Mouse (Mus musculus) adrenal gland, postnatal 14 days (tissue): ENCODE results near the gene Clgn. TPM values are rescaled to one million over a fixed set of nuclear protein-coding genes. Genes with fewer than 3 reads are reported as not detected.

ENCODE experiments used
- DNase-seq: peaks from one replicate; pipeline ENCODE4 v3.0.0; 2021; ENCODE audit warnings: mixed read lengths
- long read RNA-seq, 2 experiments: library from polyadenylated mRNA; stranded (forward); transcript quantifications; one replicate each; pipeline ENCODE4 v2.0.0; 2021
- total RNA-seq: library from RNA; stranded (reverse); gene quantifications from 2 replicates; pipeline ENCODE4 v1.2.3, GENCODE M21; 2021

Gene Clgn
- total RNA-seq: 0.15 and 0.94 TPM in 2 replicates
- long read RNA-seq, experiment 1: 0 reads
- long read RNA-seq, experiment 2: 0 reads

DNA sequence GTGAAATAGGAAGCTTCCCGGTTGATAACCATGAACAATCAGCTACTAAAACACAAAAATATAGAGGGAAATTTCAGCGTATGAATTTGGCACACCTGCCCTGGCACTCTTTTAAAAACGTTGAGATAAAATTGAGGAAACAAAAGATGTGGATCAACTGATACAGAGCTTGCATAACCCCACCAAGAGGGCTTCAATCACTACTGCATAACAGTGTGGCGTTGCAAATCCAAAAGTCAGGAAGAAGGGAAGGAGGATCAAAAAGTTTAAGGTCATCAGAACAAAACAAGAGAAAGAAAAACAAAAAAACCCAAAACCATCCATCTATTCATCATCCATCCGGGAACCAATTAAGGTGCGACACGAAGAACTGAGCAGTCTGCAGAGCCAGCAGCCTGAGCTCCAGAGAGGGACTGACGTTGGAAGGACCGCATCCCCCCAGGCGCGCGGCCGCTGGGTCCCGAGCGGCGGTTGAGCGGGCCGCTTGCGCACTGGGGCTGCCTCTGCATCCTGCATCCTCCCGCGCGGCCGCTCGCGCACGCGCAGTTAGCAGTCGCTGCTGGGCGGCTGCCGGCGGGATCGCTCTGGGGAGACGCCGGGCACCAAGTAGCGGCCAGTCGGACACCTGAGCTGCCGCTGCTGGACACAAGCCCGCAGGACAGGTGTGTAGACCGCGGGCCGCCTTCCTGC, at the start of gene Clgn:
TSS of gene Clgn (plus strand) at position 552 of the 690 bp plus-strand sequence.
- peak; percentile 72 for DNase-seq

DNA sequence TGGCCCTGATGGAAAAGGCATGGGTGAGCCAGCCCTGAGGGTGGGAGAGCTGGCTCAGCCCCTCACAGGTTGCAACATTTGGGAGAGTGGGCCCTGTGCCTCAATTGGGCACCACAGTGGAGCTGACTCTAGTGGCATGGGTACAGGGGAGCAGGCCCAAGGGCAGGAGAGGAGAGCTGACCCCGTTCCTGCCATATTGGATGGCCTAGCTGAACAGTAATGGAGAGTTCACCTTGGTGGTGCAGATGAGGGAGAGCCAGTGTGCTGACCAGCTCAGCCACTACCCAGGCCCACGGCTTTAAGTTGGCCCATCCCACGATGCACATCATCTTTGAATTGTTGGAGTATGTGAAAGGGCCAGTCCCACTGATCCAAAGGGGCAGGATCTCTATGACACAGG, 47.6 kb upstream of the Clgn start:
- DNase-seq: no peak

DNA sequence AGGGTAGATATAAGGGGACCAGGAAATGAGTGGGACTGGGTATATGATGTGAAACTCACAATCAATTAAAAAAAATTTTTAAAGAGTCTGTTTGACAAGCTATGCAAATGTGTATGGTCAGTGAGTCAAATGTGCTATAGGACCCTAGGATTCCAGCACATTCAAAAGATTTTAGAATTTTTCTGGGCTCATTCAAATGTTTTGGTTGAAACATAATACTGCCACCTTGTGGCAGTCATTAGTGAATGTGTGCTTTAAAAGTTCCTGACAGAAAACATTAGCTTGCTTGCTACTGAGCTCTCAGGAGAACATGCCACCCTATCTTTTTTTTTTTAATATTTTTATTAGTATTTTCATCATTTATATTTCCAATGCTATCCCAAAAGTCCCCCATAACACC, 47.0 kb upstream of the Clgn start:
- DNase-seq: no peak

DNA sequence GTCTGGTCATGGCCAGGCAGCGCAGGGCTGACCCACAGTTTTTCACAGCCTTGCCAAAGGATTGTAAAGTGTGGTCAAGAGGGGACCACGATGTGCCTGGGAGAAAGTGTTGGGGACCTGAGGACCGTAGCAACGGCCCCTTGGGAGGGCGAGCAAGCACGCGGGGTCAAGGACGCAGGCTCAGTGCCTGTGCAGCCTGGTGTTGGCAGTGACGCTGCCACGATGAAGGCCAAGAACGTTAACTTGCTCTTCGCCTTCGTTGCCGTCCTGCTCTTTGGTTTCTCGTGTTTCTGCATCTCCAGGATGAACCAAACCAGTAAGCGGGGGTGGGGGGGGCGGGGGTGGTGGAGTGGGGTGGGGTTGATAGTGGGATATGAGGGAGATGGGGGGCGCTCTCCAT, 41.4 kb upstream of the Clgn start, which contains the start of gene Mgat4d:
TSS of gene Mgat4d (plus strand) at position 209 of the 400 bp plus-strand sequence.
- no peak for DNase-seq

DNA sequence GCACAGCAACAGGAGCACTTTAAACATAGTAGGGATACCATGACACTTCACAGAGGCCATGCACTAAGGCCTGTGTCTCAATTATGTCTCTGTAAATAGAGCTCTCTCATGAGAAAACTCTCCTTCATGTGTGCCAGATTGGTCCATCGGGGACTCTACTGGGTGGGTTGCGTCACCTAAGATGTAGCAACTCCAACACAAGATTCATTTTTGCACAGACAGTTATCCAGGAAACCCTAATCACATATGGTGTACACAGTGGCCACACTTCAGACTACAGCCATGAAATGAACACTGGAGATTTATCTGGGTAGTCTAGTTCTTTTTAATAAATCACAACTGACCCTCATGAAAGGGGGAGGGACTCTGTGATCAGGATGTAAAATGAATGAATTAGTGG, 38.4 kb upstream of the Clgn start:
- DNase-seq: peak; percentile 40

DNA sequence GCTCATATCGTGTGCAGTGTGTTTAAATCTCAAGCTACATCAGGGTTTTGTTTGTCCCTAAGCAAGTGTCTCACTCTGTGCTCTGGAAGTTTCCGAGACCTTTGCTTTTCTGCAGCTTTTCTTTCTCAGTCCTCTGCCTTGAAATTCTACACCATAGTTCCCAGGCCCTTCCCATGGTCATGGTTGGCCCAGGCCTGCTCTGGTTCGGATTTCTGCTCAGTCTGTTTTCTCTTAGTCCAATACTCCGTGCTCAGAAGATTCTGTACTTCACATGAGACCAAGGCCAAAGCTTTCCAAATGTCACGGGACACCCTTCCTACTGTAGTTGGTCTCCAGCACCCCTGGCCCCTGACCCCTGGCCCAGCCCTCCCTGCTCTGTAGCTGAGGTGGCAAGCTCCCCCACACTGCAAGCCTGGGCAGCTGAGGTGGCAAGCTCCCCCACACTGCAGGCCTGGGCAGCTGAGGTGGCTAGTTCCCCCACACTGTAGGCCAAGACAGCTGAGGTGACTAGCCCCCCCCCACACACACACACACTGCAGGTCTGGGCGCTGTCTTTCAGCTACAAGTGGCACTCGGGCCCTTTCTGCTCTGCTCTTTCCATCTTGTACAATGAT, 26.4 kb upstream of the Clgn start:
- peak; percentile 9 for DNase-seq

DNA sequence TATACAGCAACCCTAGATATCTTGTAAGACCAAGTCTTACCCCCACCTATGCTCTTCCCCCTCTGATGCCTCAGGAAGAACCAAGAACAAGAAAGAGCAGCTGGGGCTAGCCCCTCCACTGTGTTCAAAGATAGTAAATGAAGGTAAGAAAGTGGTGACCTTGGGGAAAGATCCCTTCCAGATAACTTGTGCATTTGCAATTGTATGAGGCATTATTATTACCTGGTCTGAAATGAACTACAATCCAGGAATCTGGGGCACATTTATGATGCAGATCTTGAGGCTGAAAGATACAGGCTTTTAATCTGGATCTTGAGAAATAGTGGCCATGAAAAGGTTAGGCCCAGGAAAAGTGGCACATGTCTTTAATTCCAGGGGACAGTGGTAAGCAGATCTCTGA, 12.4 kb upstream of the Clgn start:
- DNase-seq: no peak

DNA sequence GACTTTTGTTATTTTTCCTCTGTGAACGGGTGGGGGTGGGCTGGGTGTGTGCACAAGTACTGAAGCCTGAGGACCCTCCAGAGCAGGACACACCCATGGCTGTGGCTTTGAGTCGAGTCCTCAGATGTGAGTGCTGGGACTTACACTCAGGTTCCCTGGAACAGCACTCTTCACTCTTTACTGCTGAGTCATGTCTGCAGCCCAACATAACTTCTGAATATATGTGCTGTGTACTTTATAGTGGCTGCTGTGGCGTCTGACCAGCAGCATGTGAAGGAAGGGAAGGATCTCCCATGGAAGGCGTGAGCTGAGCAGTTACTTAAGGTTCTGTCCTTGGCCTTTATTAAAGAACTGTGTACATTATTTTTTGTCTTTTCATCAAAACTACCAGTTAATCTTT, 9.5 kb upstream of the Clgn start:
- no peak for DNase-seq

DNA sequence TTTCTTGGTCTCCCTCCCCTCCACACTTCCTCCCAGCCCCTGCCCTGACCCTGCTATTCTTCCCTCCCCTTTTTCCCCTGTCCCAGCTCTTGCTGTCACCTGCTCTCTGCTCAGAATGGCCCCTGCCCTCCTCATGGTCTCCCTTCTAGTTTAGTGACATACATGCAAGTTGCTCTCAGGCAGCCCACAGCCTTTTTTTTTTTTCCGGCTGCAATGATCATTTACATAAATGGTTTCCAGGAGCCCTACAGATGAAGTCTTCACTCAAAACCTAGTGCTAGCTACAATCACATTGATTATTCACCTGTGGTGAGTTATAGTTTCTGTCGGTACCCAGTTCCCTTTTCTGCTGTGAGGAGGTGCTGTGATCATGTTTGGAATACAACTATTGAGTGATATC, 8.7 kb upstream of the Clgn start:
- DNase-seq: no peak

DNA sequence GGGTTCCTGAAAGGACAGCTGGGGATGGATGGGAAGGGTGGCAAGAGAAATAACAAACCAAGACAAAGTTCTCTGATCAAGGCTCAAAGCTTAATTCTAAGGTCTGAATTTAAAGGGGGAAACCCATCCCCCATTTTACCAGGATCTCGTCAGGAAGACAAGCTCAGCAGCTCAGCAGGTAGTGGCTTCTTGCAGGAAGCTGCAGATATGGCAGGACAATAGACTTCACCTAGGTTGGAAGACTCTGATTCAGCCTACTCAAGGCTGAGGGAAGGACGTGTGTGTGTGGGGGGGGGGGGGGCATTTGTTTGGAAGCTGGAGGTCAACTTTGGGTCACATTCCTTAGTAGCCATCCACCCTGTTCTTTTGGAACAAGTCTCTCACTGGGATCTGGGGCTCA, 6.8 kb upstream of the Clgn start:
- DNase-seq: no peak

DNA sequence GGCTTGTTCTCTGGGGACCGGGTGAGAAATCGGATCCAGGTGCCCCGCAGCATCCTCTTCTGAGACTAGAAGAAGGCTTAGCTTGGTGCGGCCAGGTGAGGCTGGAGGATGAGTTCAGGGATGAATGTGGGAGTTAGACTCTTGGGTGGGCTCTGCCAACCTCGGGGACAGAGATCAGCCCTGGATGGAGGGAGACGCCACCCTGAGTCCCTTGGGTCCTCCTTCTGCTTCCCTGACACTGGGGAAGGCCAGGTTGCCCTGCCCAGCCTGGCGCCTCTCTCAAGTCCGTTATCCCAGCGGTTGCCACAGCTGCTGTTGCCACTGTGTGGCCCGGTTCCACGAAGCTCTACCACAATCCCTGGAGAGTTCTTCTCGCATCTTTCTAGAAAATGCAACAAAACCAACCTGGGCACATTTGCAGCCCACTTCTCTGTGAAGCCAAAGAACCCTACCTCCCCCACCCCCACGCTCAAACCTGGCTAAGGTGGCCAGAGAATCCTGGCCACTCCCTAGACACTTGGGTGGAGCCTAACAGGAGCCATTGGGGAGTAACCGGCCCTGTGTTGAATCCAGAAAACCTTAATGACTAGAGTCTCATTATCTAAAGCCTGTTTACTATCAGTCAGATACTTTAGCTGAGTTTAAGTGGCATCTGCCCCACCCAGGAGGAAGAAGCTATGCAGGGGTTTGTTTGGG, 487 bp downstream of the Clgn start:
- DNase-seq: no peak

DNA sequence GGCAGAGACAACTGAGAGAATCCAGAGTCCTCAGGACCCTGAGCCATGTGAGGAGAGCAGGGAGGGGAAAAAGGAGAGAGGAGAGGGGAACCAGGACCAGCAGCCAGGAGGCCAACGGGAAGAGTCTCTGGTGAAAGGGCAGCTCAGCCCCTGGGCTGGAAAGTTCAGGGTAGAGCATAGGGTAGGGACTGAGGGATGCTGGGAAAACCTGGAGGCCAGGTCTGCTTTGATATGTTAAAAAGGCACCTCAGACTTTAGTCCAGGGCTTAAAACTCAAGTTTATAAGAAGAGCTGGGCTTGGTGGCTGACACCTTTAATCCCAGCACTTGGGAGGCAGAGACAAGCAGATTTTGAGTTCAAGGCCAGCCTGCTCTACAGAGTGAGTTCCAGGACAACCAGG, 2.9 kb downstream of the Clgn start:
- no peak for DNase-seq

DNA sequence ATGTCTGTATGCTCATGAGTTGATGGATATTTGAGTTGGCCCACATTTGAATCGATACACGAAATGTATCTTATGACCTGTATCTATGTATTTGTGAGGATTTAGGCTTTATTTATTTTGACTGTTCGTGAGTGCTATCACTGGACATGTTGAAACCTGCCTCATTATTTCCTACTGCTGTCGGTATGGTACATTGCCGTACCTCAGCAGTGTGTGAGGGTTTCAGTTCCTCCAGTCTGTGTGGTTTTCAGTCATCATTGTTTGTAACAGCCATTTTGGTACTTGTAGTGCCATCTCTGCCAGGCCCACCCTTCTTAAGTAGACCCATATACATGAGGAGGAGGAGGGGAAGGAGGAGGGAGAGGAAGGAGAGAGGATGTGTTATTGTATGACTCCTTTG, 4.7 kb downstream of the Clgn start:
- no peak for DNase-seq

DNA sequence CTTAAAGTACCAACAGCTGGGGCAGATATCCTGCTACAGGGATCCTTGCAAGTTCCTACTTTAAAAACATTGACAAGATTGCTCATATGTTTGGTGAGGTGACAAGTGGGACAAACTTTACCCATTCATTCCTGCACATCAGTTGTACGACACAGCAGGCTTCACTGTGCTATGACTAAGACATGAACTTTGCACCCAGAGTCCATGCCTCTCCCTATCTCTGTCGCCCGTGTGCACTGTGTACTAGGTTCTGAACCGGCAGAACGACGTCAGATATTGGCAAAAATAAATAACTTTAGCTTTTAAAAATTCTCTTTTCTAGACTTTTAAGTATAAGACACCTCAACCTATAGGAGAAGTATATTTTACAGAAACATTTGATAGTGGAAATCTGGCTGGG, 7.0 kb downstream of the Clgn start:
- no peak for DNase-seq

DNA sequence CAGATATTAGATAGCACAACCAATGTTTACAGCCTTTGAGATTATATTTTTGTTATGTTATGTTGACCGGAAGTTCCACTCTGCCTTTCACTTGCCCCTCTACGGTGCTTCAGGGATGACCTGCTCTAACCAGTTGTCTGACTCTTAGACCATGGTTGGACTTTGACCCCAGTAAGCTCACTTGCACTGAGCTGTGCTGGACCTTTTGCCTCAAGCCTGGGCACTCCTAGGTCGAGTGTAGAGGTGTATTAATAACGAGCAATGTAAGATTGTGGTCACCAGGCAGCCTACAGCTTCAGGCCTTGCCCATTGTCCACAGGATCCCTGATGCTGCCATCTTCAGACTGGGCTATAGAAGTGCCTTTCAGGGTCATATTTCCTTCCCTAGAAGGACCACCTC, 8.1 kb downstream of the Clgn start:
- DNase-seq: no peak

DNA sequence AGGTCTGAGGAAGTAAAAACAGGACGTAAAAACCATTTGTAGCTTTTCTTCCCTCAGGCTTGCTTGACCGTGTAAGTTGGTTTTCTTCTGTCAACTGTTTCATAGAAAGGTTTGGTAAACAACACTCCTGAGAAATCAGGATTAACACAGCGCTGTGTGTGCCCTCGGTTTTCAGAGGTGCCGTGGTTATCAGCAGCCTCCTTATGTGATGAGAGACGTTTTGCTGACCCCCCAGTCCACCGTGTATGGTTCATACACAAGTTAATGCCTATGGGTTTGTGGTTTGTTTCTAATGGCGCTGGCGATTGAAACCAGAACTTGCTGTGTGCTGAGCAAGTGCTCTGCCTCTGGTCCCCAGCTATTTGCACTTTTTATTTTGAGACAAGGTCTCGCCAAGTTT, 15.9 kb downstream of the Clgn start:
- no peak for DNase-seq

DNA sequence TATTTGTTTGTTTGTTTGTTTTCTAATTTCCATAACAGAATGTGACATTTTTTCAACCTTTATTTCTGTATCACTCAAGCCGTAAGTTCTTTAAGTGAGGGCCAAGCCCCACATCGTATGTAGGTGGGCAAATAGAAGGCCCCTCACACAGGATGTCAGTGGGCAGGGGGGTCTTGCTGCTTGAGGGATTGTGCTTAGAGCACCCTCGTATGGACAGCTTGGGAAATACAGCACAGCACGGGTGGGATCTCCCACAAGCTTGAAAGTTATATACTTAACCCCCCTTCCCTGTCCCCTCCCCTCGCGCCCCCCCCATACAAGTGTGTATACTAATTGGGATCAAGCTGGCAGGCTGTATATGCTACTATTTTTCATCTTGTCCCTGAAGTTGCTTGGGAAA, 17.2 kb downstream of the Clgn start:
- no peak for DNase-seq

DNA sequence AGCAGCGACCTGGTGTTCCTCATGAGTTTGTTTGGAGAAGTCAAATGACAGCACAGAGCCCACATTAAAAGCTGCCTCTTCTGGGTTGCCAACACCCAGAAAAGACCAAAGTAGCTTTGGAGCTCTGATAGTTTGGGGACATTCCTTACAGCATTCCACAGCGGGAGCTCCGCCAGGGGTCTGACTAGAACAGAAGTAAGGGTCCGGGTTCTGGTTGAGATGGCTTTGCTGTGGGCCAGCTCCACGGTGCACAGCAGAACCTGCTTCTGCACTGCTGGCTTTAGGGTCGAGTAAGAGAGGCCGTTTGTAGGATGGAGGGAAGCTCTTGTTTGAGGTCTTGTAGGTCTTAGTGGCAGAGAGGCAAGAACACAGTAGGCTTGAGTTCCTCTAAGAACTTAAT, 18.8 kb downstream of the Clgn start:
- no peak for DNase-seq

DNA sequence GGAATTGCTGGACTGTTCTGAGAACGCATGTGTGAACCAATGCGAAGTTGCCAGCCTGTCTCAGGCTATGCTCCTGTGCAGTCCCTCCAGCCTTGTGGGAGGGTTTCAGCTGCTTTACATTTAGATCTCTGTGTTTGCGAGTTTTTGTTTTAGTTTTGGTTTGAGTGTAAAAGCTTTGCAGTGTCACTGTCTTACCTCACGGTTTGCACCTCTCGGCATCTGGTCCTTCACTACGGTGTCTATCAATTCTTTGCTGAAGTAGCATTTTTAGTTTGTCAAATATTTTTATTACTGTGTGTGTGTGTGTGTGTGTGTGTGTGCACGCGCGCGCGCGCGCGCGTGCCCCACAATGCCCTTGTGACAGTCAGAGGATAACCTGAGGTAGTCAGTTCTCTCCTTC, 27.2 kb downstream of the Clgn start:
- no peak for DNase-seq

DNA sequence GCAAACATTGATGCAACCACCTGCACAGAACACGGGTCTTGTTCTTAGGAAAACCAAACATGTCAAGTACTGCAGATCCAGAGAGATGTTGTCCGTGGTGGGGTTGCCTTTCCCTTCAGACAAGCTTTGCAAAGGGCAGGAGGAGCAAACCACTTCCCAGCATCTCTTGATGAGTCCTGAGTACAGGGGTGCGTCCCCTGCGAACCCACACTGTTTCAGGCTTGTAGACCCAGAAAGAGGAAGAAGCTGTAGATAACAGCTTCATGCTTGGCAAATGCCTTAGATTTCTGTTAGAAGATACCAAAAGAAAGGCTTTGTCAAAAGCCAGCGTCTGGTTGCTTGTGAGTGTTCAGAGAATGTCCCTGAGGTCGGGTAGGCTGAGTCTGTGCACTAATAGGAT, 28.3 kb downstream of the Clgn start:
- no peak for DNase-seq

DNA sequence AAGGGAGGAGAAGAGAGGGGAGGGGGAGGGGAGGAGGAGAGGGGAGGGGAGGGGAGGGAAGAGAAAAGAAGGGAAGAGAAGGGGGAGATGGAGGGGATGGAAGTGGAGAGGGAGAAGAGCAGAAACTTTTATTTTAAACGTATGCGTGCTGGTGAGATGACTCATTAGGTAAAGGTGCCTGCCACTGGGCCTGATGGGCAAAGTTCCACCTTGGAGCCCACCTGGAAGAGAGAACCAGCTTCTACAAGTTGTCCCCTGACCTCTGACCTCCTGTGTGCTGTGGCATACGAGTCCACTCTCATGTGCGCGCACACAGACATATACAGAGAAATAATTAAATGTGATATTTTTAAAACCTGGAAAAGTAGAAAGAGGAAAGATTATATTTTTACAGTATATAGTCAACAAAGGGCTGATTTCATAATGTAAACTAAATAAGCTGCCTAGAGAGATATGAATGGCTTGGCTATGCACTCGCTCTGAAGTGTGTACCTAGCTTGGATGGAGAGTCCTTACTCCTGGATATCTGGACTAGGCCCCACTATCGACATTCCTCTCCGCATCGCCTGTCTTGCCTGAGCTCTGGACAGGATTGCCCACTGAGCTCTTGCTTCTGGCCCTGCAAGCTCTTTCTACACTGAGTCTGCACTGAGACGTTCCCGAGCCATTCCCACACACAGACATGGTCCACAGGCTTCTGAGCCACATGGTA, 29.3 kb downstream of the Clgn start:
- DNase-seq: no peak

DNA sequence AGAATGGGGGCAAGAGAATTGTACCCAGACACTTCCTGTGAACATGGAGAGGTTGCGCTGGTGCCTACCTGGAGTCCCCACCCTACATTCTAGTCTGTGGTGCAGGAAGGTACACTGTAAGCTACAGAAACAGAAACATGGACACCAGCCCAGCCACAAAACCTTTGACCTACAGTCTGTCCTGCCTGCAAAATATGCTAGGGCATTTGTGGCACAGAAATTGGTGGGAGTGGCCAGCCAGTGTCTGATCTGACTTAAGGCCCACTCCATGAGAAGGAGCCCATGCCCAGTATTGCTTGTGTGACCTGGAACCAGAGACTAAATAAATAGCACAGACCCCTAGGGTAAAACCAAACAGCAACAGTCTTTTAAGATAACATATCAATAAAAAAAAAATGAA, 31.7 kb downstream of the Clgn start:
- DNase-seq: peak; percentile 15
